Mouse (Mus musculus): Measurements from ENCODE around the gene Prol1.
A peak's percentile ranks its signal among the peaks of the same experiment; 100 is the strongest.
"Not testable (repeated sequence)": the region's sequence is repeated elsewhere in the genome, so short reads cannot be mapped to it uniquely, and the experiment has no call there.

The Prol1 gene

DNA sequence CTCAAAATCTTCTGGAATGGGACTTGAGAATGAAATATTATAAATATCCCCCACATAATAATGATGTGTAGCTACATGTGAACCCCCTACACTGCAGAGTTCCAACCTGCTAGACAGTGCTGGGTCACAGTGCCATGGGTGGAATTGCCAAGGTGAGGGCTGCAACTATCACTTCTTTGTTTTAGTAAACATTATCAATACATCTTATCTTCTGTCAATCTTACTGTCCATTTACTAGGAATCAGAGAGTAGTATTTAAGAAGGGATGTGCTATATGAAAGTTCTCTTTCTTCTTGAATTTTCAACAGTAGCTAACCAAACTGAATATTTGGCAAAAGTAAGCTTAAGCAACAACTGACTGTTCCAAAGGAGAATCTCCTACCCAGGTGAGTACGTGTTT, at the start of gene Prol1:
Prol1 (plus strand) TSS at position 301 of the 400 bp plus-strand sequence.
- DNase-seq: no peak

DNA sequence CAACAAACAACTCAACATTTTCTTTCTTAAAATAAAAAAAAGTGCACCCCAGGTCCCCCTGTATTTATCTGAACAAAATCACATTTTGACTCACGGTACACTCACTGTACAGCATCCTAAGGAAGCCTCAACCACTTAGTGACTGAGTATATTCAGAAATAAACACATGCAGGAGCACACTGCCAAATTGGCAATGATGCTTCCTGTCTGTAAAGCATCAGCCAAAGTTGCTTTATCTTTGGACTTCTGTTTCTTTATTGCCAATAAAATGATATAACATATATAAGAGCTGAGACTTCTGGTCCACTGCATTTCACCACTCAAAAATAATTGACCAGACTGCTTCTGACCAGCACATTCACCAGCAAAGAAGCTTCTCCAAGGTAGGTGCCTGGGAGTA, 48.5 kb upstream of the Prol1 start, which contains the start of gene Gm7714:
Gm7714 (plus strand) TSS at position 301 of the 400 bp plus-strand sequence.
- DNase-seq: no peak

DNA sequence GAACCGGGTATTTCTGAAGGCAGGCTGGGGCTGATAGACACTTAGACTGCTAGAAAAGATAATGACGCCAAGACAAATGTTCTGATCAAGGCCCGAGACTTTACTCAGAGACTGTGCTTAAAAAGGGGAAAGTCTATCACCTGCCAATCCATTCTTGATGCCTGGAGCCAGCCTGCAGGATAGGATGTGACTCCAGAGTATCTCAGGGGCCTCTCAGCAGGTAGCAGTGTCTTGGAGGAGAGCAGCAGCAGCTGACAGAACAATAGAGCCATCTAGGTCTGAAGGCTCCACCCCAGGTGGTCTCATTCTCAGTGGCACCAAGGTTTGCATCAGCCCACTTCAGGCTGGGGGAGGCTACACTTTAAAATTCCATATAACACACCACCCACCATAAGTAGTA, 5.8 kb upstream of the Prol1 start:
- not testable (repeated sequence) for DNase-seq

DNA sequence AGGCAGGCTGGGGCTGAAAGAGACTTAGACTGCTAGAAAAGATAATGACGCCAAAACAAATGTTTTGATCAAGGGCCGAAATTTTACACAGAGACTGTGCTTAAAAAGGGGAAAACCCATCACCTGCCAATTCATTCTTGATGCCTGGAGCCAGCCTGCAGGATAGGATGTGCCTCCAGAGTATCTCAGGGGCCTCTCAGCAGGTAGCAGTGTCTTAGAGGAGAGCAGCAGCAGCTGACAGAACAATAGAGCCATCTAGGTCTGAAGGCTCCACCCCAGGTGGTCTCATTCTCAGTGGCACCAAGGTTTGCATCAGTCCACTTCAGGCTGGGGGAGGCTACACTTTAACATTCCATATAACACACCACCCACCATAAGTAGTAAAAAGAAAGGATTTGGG, 31.4 kb downstream of the Prol1 start:
- not testable (repeated sequence) for DNase-seq

DNA sequence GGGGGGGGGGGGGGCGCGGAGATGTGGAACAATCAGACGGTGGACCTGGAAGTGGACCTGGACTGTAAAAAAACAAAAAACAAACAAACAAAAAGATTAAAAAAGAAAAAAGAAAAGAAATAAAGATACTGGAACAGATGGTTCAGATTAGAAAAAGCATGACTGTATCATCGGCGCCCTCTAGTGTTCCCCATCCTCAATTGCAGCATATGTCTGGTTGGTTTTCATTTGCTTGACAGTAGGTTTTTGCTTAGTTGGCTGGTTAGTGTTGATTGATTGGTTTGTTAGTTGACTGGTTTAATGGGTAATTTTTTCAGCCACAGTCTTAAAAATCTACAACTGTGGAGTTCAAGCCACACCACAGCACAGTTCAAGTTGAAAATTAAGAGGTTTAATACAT, 47.7 kb downstream of the Prol1 start:
- DNase-seq: peak; percentile 13 to 54

DNA sequence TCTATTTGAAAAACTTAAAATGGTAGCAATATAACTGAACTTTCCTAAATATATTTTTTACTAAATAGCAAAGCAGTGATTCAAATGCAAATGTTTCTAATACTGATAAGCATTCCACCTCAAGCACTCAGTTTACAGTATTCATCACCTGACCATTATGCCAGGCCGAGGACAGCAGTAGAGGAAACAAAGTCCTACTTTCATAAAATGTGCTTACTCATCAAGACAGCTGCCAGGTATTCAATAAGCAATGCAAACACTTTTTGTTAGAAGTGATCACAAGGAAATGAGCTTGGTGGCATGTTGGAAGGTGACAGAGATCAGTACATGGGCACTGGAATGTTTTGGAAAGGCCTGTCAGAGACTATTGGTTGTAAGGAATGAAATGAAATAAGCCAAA, 49.8 kb downstream of the Prol1 start:
- DNase-seq: no peak

DNA sequence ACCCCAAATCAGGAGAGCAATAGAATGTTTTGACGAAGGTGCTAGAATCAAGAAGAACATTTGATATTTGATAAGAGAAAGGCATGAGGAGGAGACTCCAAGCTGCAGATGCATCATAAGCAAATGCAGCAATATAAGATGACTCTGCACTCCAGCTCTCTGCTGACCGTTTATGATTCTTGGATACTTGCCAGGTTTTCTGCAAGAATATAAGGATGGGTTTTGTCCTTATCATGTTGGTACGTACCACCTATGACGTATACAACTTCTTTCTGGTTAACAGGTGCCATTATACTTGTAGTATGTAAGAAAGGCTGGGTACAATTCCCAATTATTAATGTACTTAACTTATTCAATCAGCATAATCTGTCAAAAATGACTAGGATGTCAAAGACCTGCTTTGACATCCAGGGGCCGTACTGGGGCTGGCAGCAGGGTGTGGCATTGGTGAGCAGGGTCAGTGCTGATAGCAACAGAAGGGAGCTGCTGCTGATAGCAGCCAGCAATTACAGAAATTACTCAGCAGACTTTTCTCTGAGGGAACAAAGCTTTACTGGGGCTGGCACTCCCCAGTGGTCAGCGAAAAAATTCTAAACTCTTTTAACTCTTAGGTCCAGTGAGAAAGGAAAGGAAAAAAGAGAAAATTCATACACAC, 53.6 kb downstream of the Prol1 start:
- no peak for DNase-seq

DNA sequence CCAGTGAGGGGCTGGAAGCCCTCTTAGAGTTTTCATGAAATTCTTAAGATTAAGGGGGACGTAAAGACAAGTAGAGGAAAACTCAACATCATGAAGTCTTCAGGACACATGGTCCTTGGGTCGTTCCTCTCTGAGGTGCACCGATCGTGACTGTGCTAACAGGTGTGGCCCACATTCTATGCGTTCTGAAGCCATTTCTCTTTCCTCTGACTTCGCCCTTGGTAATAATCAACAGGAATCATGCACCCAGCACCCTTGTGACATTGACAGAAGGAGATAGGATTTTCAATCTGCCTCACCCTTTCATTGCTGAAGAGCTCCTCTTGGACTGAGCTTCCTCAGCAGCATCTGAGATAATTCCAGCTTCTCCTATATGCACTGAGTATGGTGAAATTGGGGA, 55.5 kb downstream of the Prol1 start:
- no peak for DNase-seq

DNA sequence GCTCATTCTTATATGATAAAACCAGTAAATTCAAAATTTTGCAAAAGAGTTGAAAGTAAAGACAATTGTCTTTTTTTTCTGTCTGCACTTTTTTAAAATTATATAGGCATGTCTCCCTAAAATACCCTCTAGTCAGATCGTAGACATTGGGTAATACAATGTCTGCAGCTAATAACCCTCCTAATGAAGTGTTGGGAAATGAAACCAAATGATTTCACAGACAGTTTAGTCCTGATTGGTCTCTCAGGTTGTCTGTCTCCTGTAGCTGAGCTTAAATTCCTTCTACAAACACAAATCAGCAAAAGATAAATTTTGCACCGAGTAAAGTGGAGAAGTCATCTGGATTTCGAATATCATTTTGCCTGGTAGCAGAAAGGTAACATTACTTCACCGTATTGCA, 58.7 kb downstream of the Prol1 start, which contains the start of gene Amtn:
Amtn (plus strand) TSS at position 301 of the 400 bp plus-strand sequence.
- no peak for DNase-seq

Data from kidney, adult 8-10 months (tissue).